Mouse (Mus musculus): ENCODE results near the gene Gnb5.

- TF ChIP-seq CTCF (IDR thresholded peaks at IDR 0.05; ENCODE audit: low read depth) (no peak), EP300 (IDR thresholded peaks at IDR 0.05; ENCODE audit: low read depth) (no peak)
Observed at GRCm38 (mm10) chr9:75338016-75338415, 31.9 kb downstream of the Gnb5 start.
